Mouse (Mus musculus): ENCODE measurements around the gene Sox5. TPM values are rescaled to one million over a fixed set of nuclear protein-coding genes. Genes with fewer than 3 reads are reported as not detected.

Gene Sox5
- polyA plus RNA-seq, 1 experiment = 2.5 TPM

GRCm38 (mm10) chr6:144454291-144455276, 327.2 kb downstream of the Sox5 start:
- Histone ChIP-seq H3K36me3 (ENCODE audit: control insufficient read depth, insufficient read depth, low read length) (no peaks in the 10 kb centered on the region), H3K27me3 (ENCODE audit: control insufficient read depth, insufficient read depth, low read length) (no peaks in the 10 kb centered on the region), H3K27ac (ENCODE audit: insufficient read depth, low read length) (no peak overlapping the region), H3K4me3 (ENCODE audit: extremely low read depth, insufficient read depth, insufficient read length) (no peak overlapping the region), H3K4me1 (ENCODE audit: control insufficient read depth, insufficient read depth, insufficient read length) (no peaks in the 10 kb centered on the region)
- no peak for TF ChIP-seq POLR2A (IDR thresholded peaks at IDR 0.05; ENCODE audit: low read depth, low read length)
- TF ChIP-seq CTCF (IDR thresholded peaks at IDR 0.05; ENCODE audit: extremely low read depth, insufficient read depth, insufficient read length, insufficient replicate concordance) = no peak
- DNase-seq (ENCODE audit: low read depth in 1 of 2, low spot score in 2 of 2) = no peak
- WGBS = 59% methylated on average over 11 of the region's 11 CpGs

DNA sequence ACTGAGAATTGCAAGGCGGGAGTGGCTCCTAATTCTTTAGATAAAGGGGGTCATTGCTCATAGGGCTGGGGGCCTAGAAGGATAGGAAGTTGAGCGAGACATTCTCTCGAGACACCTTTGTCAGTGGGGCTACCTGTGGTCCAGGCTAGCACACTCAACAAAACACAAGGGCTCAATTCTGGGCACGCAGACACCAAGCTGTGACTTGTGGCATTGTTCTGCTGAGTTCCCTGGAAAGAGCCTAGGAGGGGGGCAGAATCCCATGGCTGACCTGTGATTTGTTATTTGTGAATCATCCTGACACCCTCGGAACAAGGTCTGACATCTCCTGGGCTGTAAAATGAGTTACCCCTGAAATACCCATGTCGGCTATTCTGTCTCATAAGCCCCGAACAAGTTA, 328.2 kb downstream of the Sox5 start:
- H3K4me3 ChIP-seq (ENCODE audit: extremely low read depth, insufficient read depth, insufficient read length) = no peak overlapping the region
- no peaks in the 10 kb centered on the region for H3K4me1 ChIP-seq (ENCODE audit: control insufficient read depth, insufficient read depth, insufficient read length)
- 91% methylated on average over 7 of the region's 7 CpGs for WGBS
- TF ChIP-seq POLR2A (IDR thresholded peaks at IDR 0.05; ENCODE audit: low read depth, low read length) = no peak
- H3K36me3 ChIP-seq (ENCODE audit: control insufficient read depth, insufficient read depth, low read length) = no peaks in the 10 kb centered on the region
- no peak overlapping the region for H3K27ac ChIP-seq (ENCODE audit: insufficient read depth, low read length)
- no peaks in the 10 kb centered on the region for H3K27me3 ChIP-seq (ENCODE audit: control insufficient read depth, insufficient read depth, low read length)
- no peak for DNase-seq (ENCODE audit: low read depth in 1 of 2, low spot score in 2 of 2)

GRCm38 (mm10) chr6:144453147-144453546, 328.6 kb downstream of the Sox5 start:
- no peaks in the 10 kb centered on the region for H3K27me3 ChIP-seq (ENCODE audit: control insufficient read depth, insufficient read depth, low read length)
- 83% methylated on average over 1 of the region's 1 CpGs for WGBS
- H3K36me3 ChIP-seq (ENCODE audit: control insufficient read depth, insufficient read depth, low read length) = no peaks in the 10 kb centered on the region
- H3K27ac ChIP-seq (ENCODE audit: insufficient read depth, low read length) = no peak overlapping the region
- TF ChIP-seq CTCF (IDR thresholded peaks at IDR 0.05; ENCODE audit: extremely low read depth, insufficient read depth, insufficient read length, insufficient replicate concordance) (no peak), POLR2A (IDR thresholded peaks at IDR 0.05; ENCODE audit: low read depth, low read length) (no peak)
- no peaks in the 10 kb centered on the region for H3K4me1 ChIP-seq (ENCODE audit: control insufficient read depth, insufficient read depth, insufficient read length)
- DNase-seq (ENCODE audit: low read depth in 1 of 2, low spot score in 2 of 2) = no peak
- no peak overlapping the region for H3K4me3 ChIP-seq (ENCODE audit: extremely low read depth, insufficient read depth, insufficient read length)

GRCm38 (mm10) chr6:144452200-144452977, 329.4 kb downstream of the Sox5 start:
- 92% methylated on average over 11 of the region's 11 CpGs for WGBS
- Histone ChIP-seq H3K4me3 (ENCODE audit: extremely low read depth, insufficient read depth, insufficient read length) (no peak overlapping the region), H3K27me3 (ENCODE audit: control insufficient read depth, insufficient read depth, low read length) (no peaks in the 10 kb centered on the region), H3K27ac (ENCODE audit: insufficient read depth, low read length) (no peak overlapping the region), H3K36me3 (ENCODE audit: control insufficient read depth, insufficient read depth, low read length) (no peaks in the 10 kb centered on the region), H3K4me1 (ENCODE audit: control insufficient read depth, insufficient read depth, insufficient read length) (no peaks in the 10 kb centered on the region)
- no peak for DNase-seq (ENCODE audit: low read depth in 1 of 2, low spot score in 2 of 2)
- TF ChIP-seq POLR2A (IDR thresholded peaks at IDR 0.05; ENCODE audit: low read depth, low read length) (no peak), CTCF (IDR thresholded peaks at IDR 0.05; ENCODE audit: extremely low read depth, insufficient read depth, insufficient read length, insufficient replicate concordance) (no peak)

DNA sequence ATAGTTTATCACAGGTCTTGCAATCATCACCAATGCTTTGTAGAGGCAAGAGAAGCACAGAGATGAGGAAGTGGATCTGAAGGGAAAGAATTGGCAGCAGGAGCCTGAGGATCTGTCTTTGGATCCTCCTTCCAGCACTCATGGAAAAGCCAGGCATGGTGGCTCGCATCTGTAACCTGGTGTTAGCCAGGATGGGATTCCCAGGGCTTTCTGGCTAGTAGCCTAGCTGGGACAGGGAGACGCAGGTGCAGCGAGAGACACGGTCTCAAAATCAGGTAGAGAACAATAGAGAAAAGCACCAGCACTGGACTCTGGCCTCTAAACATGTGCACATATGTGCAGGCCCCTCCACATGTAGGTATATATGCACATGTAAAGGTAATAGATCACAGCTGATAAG, 330.1 kb downstream of the Sox5 start:
- 95% methylated on average over 4 of the region's 4 CpGs for WGBS
- H3K27me3 ChIP-seq (ENCODE audit: control insufficient read depth, insufficient read depth, low read length) = no peaks in the 10 kb centered on the region
- no peak overlapping the region for H3K4me3 ChIP-seq (ENCODE audit: extremely low read depth, insufficient read depth, insufficient read length)
- TF ChIP-seq POLR2A (IDR thresholded peaks at IDR 0.05; ENCODE audit: low read depth, low read length) = no peak
- no peak for TF ChIP-seq CTCF (IDR thresholded peaks at IDR 0.05; ENCODE audit: extremely low read depth, insufficient read depth, insufficient read length, insufficient replicate concordance)
- H3K36me3 ChIP-seq (ENCODE audit: control insufficient read depth, insufficient read depth, low read length) = no peaks in the 10 kb centered on the region
- no peaks in the 10 kb centered on the region for H3K4me1 ChIP-seq (ENCODE audit: control insufficient read depth, insufficient read depth, insufficient read length)
- no peak overlapping the region for H3K27ac ChIP-seq (ENCODE audit: insufficient read depth, low read length)
- DNase-seq (ENCODE audit: low read depth in 1 of 2, low spot score in 2 of 2) = no peak

GRCm38 (mm10) chr6:144445761-144446373, 335.9 kb downstream of the Sox5 start:
- H3K4me3 ChIP-seq (ENCODE audit: extremely low read depth, insufficient read depth, insufficient read length) = no peak overlapping the region
- H3K4me1 ChIP-seq (ENCODE audit: control insufficient read depth, insufficient read depth, insufficient read length) = no peaks in the 10 kb centered on the region
- WGBS = 90% methylated on average over 8 of the region's 8 CpGs
- TF ChIP-seq POLR2A (IDR thresholded peaks at IDR 0.05; ENCODE audit: low read depth, low read length) (no peak), CTCF (IDR thresholded peaks at IDR 0.05; ENCODE audit: extremely low read depth, insufficient read depth, insufficient read length, insufficient replicate concordance) (no peak)
- H3K27ac ChIP-seq (ENCODE audit: insufficient read depth, low read length) = no peak overlapping the region
- H3K36me3 ChIP-seq (ENCODE audit: control insufficient read depth, insufficient read depth, low read length) = no peaks in the 10 kb centered on the region
- H3K27me3 ChIP-seq (ENCODE audit: control insufficient read depth, insufficient read depth, low read length) = no peaks in the 10 kb centered on the region
- no peak for DNase-seq (ENCODE audit: low read depth in 1 of 2, low spot score in 2 of 2)

Data from spleen, adult 2 months (tissue).